Mouse (Mus musculus): ENCODE results near the gene Zdhhc13. TPM values are rescaled to one million over a fixed set of nuclear protein-coding genes. Genes with fewer than 3 reads are reported as not detected.

Zdhhc13 gene
- polyA plus RNA-seq, 1 experiment from 2014 or later: 37.0 TPM

DNA sequence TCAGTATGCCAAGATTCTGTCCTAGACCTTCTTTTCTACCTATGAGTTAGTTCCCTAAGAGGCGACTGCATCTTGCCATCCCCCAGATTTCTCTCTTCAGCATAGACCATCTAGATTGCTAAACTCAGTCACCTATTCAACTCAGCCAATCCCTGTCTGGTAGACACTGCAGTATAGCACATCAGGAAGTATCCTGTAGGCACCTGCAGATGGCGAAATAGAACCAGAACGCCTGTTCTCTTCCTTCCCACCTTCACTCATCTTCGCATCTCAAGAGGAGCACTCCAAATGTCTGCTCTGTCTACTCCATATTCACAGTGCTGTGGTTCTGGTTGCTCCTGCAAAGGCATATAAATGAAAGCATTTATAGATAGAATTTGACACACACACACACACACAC, 17.8 kb downstream of the Zdhhc13 start:
- Histone ChIP-seq H3K4me1 (ENCODE audit: control insufficient read depth, insufficient read depth, low read depth, low read length) (no peaks in the 10 kb centered on the region), H3K9me3 (ENCODE audit: control insufficient read depth, low read length) (no peaks in the 10 kb centered on the region), H3K9ac (ENCODE audit: low read depth, low read length) (no peak overlapping the region), H3K27me3 (replicated peaks; ENCODE audit: control insufficient read depth, insufficient read depth, low read length) (no peaks in the 10 kb centered on the region), H3K36me3 (ENCODE audit: control insufficient read depth, insufficient read depth, low read length) (peaks cover 31% of the 10 kb centered on the region), H3K27ac (ENCODE audit: low read depth, low read length) (no peak overlapping the region), H3K4me2 (ENCODE audit: low read length) (no peak overlapping the region), H3K4me3 (ENCODE audit: low read length) (no peak overlapping the region)
- WGBS: 90% methylated on average over 4 of the region's 4 CpGs
- no peak for ATAC-seq

DNA sequence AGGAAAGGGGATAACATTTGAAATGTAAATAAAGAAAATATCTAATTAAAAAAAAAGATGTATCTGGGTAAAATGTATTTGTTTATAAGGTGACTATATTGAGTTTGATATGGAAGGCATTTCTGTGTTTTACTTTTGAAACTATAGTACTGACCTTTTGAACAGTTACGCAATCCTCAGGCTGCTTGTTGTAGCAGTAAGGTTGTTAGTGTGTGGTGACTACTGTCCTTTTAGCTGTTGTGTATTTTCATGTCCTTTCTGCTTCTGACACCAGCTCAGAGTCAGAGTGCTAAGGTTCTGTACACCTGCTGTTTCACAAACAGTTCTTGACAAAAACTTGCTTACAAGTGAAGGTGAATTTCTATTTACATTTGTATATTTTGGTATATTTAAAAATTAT, 21.8 kb downstream of the Zdhhc13 start:
- H3K9ac ChIP-seq (ENCODE audit: low read depth, low read length): no peak overlapping the region
- no peak overlapping the region for H3K4me3 ChIP-seq (ENCODE audit: low read length)
- no peaks in the 10 kb centered on the region for H3K9me3 ChIP-seq (ENCODE audit: control insufficient read depth, low read length)
- no peak overlapping the region for H3K27ac ChIP-seq (ENCODE audit: low read depth, low read length)
- WGBS: 100% methylated on average over 1 of the region's 1 CpGs
- H3K4me2 ChIP-seq (ENCODE audit: low read length): no peak overlapping the region
- H3K36me3 ChIP-seq (ENCODE audit: control insufficient read depth, insufficient read depth, low read length): peaks cover 25% of the 10 kb centered on the region
- no peaks in the 10 kb centered on the region for H3K4me1 ChIP-seq (ENCODE audit: control insufficient read depth, insufficient read depth, low read depth, low read length)
- no peaks in the 10 kb centered on the region for H3K27me3 ChIP-seq (replicated peaks; ENCODE audit: control insufficient read depth, insufficient read depth, low read length)
- no peak for ATAC-seq

DNA sequence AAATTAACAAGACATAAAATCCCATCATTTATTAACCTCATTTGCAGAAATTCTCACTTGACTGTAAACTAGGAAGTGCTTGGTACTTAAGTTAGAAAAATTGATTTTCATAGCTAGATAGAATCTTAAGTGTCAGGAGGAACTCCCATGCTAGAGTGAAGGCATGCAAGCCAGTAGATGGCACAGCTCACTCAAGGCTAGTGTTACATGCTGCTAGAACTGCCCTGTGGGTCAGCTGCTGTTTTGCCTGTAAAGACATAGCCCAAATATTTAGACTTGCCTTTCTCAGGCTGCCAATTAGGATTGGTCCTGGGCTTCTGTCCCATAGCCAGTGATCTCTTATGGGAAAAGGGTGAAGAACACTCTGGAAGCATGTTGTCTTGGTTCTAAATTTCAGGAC, 23.6 kb downstream of the Zdhhc13 start:
- Histone ChIP-seq H3K4me3 (ENCODE audit: low read length) (no peak overlapping the region), H3K27me3 (replicated peaks; ENCODE audit: control insufficient read depth, insufficient read depth, low read length) (no peaks in the 10 kb centered on the region), H3K9ac (ENCODE audit: low read depth, low read length) (no peak overlapping the region), H3K36me3 (ENCODE audit: control insufficient read depth, insufficient read depth, low read length) (peaks cover 19% of the 10 kb centered on the region), H3K27ac (ENCODE audit: low read depth, low read length) (no peak overlapping the region), H3K4me1 (ENCODE audit: control insufficient read depth, insufficient read depth, low read depth, low read length) (no peaks in the 10 kb centered on the region), H3K4me2 (ENCODE audit: low read length) (no peak overlapping the region), H3K9me3 (ENCODE audit: control insufficient read depth, low read length) (no peaks in the 10 kb centered on the region)
- ATAC-seq: no peak

DNA sequence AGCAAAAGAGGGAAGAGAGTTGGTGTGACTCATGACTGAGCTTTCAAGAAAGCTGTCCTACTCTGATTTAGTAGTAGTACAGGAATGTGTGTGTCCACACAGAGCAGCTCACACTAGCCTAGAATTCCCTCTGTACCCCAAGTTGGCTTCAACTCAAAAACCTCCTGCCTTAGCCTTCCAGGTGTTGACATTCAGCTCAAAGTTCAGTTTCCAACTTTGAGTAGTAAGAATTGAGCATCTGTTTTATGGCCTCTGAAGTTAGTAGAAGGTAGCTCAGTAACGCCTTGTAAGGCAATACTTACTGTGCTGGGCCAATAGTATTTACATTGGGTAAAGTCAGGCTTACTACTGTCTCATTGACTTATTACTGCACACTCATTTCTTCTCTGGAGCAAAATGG, 24.8 kb downstream of the Zdhhc13 start:
- H3K27me3 ChIP-seq (replicated peaks; ENCODE audit: control insufficient read depth, insufficient read depth, low read length): no peaks in the 10 kb centered on the region

DNA sequence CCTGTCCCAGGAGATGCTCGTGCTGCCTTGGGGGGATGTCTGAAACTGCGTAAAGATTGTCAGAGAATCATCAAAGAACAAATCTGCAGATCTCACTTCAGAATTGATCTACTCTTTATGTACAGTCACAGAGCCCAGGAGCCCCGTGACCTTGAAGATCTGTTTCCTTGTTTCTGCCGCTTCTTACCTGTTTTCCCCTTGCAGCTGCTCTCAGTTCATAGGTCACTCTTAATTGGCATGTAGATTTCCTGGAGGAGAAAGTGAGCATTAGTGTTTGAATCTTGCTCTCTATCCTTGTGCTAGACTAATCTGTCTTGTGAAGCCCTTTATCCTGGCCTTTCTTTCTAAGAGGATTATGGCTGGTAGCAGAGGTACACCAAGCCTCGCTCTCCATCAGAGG, 32.9 kb downstream of the Zdhhc13 start:
- Histone ChIP-seq H3K4me2 (ENCODE audit: low read length) (no peak overlapping the region), H3K36me3 (ENCODE audit: control insufficient read depth, insufficient read depth, low read length) (peaks cover 47% of the 10 kb centered on the region), H3K27ac (ENCODE audit: low read depth, low read length) (no peak overlapping the region), H3K4me3 (ENCODE audit: low read length) (no peak overlapping the region), H3K9ac (ENCODE audit: low read depth, low read length) (no peak overlapping the region), H3K4me1 (ENCODE audit: control insufficient read depth, insufficient read depth, low read depth, low read length) (no peaks in the 10 kb centered on the region), H3K9me3 (ENCODE audit: control insufficient read depth, low read length) (no peaks in the 10 kb centered on the region), H3K27me3 (replicated peaks; ENCODE audit: control insufficient read depth, insufficient read depth, low read length) (no peaks in the 10 kb centered on the region)
- ATAC-seq: no peak
- 84% methylated on average over 5 of the region's 5 CpGs for WGBS

More for the DNA sequence above, 24.8 kb downstream of the Zdhhc13 start:
- no peak overlapping the region for H3K27ac ChIP-seq (ENCODE audit: low read depth, low read length)
- no peak overlapping the region for H3K9ac ChIP-seq (ENCODE audit: low read depth, low read length)
- no peak overlapping the region for H3K4me2 ChIP-seq (ENCODE audit: low read length)
- H3K9me3 ChIP-seq (ENCODE audit: control insufficient read depth, low read length): no peaks in the 10 kb centered on the region
- H3K36me3 ChIP-seq (ENCODE audit: control insufficient read depth, insufficient read depth, low read length): peaks cover 25% of the 10 kb centered on the region
- no peak overlapping the region for H3K4me3 ChIP-seq (ENCODE audit: low read length)
- no peak for ATAC-seq
- 90% methylated on average over 1 of the region's 1 CpGs for WGBS
- H3K4me1 ChIP-seq (ENCODE audit: control insufficient read depth, insufficient read depth, low read depth, low read length): no peaks in the 10 kb centered on the region

DNA sequence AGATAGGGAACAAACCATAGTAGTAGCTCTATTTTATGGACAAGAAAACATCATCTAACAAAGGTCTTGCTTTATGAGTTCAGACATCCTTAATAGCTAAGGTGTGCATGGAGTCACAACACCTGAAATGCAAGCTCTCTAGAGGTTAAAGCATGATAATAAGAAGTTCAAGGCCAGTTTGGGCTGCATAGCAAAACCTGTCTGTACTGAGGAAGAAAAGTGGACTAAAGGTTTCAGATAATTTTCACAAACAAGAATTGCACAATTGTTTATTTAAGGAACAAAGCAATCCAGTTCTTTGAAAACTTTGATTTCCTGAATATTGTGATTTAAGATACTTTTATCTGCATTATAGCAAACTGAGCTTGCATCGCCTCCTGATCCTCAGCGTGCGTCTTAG, 34.8 kb downstream of the Zdhhc13 start:
- H3K36me3 ChIP-seq (ENCODE audit: control insufficient read depth, insufficient read depth, low read length): peaks cover 42% of the 10 kb centered on the region
- H3K4me2 ChIP-seq (ENCODE audit: low read length): no peak overlapping the region
- no peak for ATAC-seq
- 0 out of 2 replicates have a peak, but pooled peaks cover 2% of the 10 kb centered on the region for H3K27me3 ChIP-seq (replicated peaks; ENCODE audit: control insufficient read depth, insufficient read depth, low read length)
- no peak overlapping the region for H3K27ac ChIP-seq (ENCODE audit: low read depth, low read length)
- no peak overlapping the region for H3K9ac ChIP-seq (ENCODE audit: low read depth, low read length)
- no peak overlapping the region for H3K4me3 ChIP-seq (ENCODE audit: low read length)
- no peaks in the 10 kb centered on the region for H3K9me3 ChIP-seq (ENCODE audit: control insufficient read depth, low read length)
- no peaks in the 10 kb centered on the region for H3K4me1 ChIP-seq (ENCODE audit: control insufficient read depth, insufficient read depth, low read depth, low read length)
- WGBS: 96% methylated on average over 3 of the region's 3 CpGs

DNA sequence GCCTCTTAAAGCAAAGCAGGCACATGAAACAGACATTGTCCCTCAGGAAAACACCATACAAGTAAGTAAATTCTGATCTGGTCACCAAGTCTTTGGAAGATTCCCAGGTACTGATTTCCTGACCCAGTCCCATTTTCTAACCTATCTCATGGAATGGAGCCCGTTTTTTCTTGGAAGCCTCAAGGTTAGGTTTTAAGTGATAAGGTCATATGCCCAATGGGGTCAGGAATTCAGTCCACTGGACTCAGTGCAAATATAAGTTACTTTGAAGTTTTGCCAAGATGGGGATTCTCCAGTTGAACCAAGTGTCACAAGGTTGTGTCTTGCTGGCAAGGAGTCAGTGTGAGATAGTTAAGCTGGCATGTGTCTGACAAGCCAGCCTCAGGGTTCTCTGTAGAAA, 35.9 kb downstream of the Zdhhc13 start:
- Histone ChIP-seq H3K9me3 (ENCODE audit: control insufficient read depth, low read length) (no peaks in the 10 kb centered on the region), H3K4me2 (ENCODE audit: low read length) (no peak overlapping the region), H3K27ac (ENCODE audit: low read depth, low read length) (no peak overlapping the region), H3K4me3 (ENCODE audit: low read length) (no peak overlapping the region), H3K36me3 (ENCODE audit: control insufficient read depth, insufficient read depth, low read length) (peaks cover 37% of the 10 kb centered on the region), H3K9ac (ENCODE audit: low read depth, low read length) (no peak overlapping the region), H3K4me1 (ENCODE audit: control insufficient read depth, insufficient read depth, low read depth, low read length) (no peaks in the 10 kb centered on the region), H3K27me3 (replicated peaks; ENCODE audit: control insufficient read depth, insufficient read depth, low read length) (0 out of 2 replicates have a peak, but pooled peaks cover 2% of the 10 kb centered on the region)
- ATAC-seq: no peak
- WGBS: 95% methylated on average over 1 of the region's 1 CpGs

DNA sequence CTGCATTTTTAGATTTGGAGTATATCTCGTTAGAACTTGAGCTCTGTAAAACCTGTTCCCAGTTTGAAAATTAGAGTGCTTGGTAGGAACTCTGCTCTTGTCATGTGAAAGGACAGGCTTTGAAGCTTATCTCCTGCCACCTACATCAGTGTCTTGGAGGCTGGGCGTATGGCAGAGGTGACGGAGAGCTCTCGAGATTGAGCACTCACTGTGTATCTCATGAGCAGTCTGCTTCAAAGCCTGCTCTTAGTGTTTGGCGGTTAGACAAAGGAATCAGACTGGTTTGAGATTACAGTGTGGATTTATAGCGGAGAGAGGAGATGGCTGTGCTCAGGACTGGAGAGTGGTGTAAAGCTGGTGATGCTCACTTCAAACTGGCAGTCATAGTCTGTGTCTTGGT, 36.4 kb downstream of the Zdhhc13 start:
- no peak overlapping the region for H3K4me2 ChIP-seq (ENCODE audit: low read length)
- H3K4me3 ChIP-seq (ENCODE audit: low read length): no peak overlapping the region
- no peaks in the 10 kb centered on the region for H3K4me1 ChIP-seq (ENCODE audit: control insufficient read depth, insufficient read depth, low read depth, low read length)
- H3K36me3 ChIP-seq (ENCODE audit: control insufficient read depth, insufficient read depth, low read length): peaks cover 33% of the 10 kb centered on the region
- H3K9ac ChIP-seq (ENCODE audit: low read depth, low read length): no peak overlapping the region
- 0 out of 2 replicates have a peak, but pooled peaks cover 2% of the 10 kb centered on the region for H3K27me3 ChIP-seq (replicated peaks; ENCODE audit: control insufficient read depth, insufficient read depth, low read length)
- H3K9me3 ChIP-seq (ENCODE audit: control insufficient read depth, low read length): no peaks in the 10 kb centered on the region
- H3K27ac ChIP-seq (ENCODE audit: low read depth, low read length): no peak overlapping the region
- no peak for ATAC-seq
- WGBS: 93% methylated on average over 6 of the region's 6 CpGs

DNA sequence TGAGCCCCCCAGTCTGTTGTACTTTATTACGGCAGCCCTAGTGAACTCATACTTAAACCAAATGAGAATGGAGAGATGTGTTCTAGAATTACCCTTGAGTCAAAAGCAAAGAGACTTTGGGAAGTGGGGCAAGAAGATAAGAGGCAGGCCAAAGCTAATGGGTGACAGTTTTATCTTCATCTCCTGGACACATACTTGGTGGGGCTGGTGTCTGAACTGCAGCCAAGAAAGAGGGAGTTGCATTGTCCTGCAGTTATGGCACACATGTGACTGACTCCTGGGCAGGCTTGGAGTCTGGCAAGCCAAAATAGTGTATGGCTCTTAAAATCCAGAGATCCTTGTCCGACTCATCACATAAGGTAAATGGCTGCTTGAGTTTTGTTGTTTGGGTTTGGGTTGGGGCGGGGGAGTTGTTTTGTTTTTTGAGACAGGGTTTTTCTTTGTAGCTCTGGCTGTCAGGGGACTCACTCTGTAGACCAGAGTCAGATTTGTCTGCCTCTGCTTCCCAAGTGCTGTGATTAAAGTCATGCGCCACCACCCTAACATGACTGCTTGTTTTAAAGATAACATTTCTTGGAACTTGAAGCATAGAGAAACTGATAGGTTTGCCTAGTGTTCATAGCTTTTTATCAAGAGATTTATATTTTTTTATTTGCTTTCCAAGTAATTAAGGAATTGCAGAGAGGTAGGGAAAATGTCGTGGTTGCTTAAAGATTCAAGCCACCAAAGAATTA, 40.5 kb downstream of the Zdhhc13 start:
- WGBS: 87% methylated on average over 5 of the region's 5 CpGs
- peaks cover 24% of the 10 kb centered on the region for H3K27me3 ChIP-seq (replicated peaks; ENCODE audit: control insufficient read depth, insufficient read depth, low read length)

More for the DNA sequence above, 40.5 kb downstream of the Zdhhc13 start:
- no peaks in the 10 kb centered on the region for H3K9me3 ChIP-seq (ENCODE audit: control insufficient read depth, low read length)
- no peak overlapping the region for H3K4me3 ChIP-seq (ENCODE audit: low read length)
- no peak overlapping the region for H3K4me2 ChIP-seq (ENCODE audit: low read length)
- peaks cover 19% of the 10 kb centered on the region for H3K36me3 ChIP-seq (ENCODE audit: control insufficient read depth, insufficient read depth, low read length)
- no peak overlapping the region for H3K9ac ChIP-seq (ENCODE audit: low read depth, low read length)
- H3K27ac ChIP-seq (ENCODE audit: low read depth, low read length): no peak overlapping the region
- no peak for ATAC-seq
- H3K4me1 ChIP-seq (ENCODE audit: control insufficient read depth, insufficient read depth, low read depth, low read length): no peaks in the 10 kb centered on the region

Data from hindbrain, embryonic 16.5 days (tissue).